Mouse (Mus musculus): Measurements from ENCODE around the gene Car1. TPM values are rescaled to one million over a fixed set of nuclear protein-coding genes. Genes with fewer than 3 reads are reported as not detected.
"Not testable (repeated sequence)": the region's sequence is repeated elsewhere in the genome, so short reads cannot be mapped to it uniquely, and the experiment has no call there.

Gene Car1
- polyA plus RNA-seq, 1 experiment from 2014 or later, result not detected

- Histone ChIP-seq H3K9me3 (no peaks in the 10 kb centered on the region), H3K27ac (no peak overlapping the region), H3K4me2 (no peak overlapping the region), H3K36me3 (no peaks in the 10 kb centered on the region), H3K4me1 (replicated peaks) (no peaks in the 10 kb centered on the region), H3K27me3 (no peaks in the 10 kb centered on the region), H3K9ac (no peak overlapping the region), H3K4me3 (no peak overlapping the region)
- ATAC-seq (ENCODE audit: low FRiP score), result no peak
Measured at GRCm38 (mm10) chr3:14806702-14807101, 1.5 kb downstream of the Car1 start.

- Histone ChIP-seq H3K4me1 (replicated peaks) (no peaks in the 10 kb centered on the region), H3K4me3 (no peak overlapping the region), H3K27ac (no peak overlapping the region), H3K9me3 (no peaks in the 10 kb centered on the region), H3K27me3 (no peaks in the 10 kb centered on the region), H3K9ac (no peak overlapping the region), H3K36me3 (no peaks in the 10 kb centered on the region), H3K4me2 (no peak overlapping the region)
- ATAC-seq (ENCODE audit: low FRiP score), result no peak
- WGBS, result 93% methylated on average over 3 of the region's 3 CpGs
Measured at GRCm38 (mm10) chr3:14805962-14806361, 2.2 kb downstream of the Car1 start.

GRCm38 (mm10) chr3:14804906-14805305, 3.3 kb downstream of the Car1 start:
- H3K9me3 ChIP-seq, result no peaks in the 10 kb centered on the region
- WGBS, result 89% methylated on average over 6 of the region's 6 CpGs
- no peaks in the 10 kb centered on the region for H3K27me3 ChIP-seq
- no peak overlapping the region for H3K9ac ChIP-seq
- H3K4me3 ChIP-seq, result no peak overlapping the region
- H3K27ac ChIP-seq, result no peak overlapping the region
- no peak for ATAC-seq (ENCODE audit: low FRiP score)
- H3K4me1 ChIP-seq (replicated peaks), result no peaks in the 10 kb centered on the region
- H3K4me2 ChIP-seq, result no peak overlapping the region
- no peaks in the 10 kb centered on the region for H3K36me3 ChIP-seq

- Histone ChIP-seq H3K36me3 (no peaks in the 10 kb centered on the region), H3K4me2 (no peak overlapping the region), H3K27me3 (no peaks in the 10 kb centered on the region), H3K4me3 (no peak overlapping the region), H3K9ac (no peak overlapping the region), H3K9me3 (no peaks in the 10 kb centered on the region), H3K27ac (no peak overlapping the region), H3K4me1 (replicated peaks) (no peaks in the 10 kb centered on the region)
- ATAC-seq (ENCODE audit: low FRiP score), result no peak
- WGBS, result 92% methylated on average over 3 of the region's 3 CpGs
Measured at GRCm38 (mm10) chr3:14797069-14797468, 11.1 kb downstream of the Car1 start.

GRCm38 (mm10) chr3:14795292-14796020, 12.7 kb downstream of the Car1 start:
- Histone ChIP-seq H3K27ac (no peak overlapping the region), H3K27me3 (no peaks in the 10 kb centered on the region), H3K4me2 (no peak overlapping the region), H3K9me3 (no peaks in the 10 kb centered on the region), H3K9ac (no peak overlapping the region), H3K36me3 (no peaks in the 10 kb centered on the region), H3K4me1 (replicated peaks) (no peaks in the 10 kb centered on the region), H3K4me3 (no peak overlapping the region)
- 79% methylated on average over 4 of the region's 4 CpGs for WGBS
- ATAC-seq (ENCODE audit: low FRiP score), result no peak

- no peak overlapping the region for H3K4me3 ChIP-seq
- ATAC-seq (ENCODE audit: low FRiP score), result no peak
- H3K4me1 ChIP-seq (replicated peaks), result no peaks in the 10 kb centered on the region
- no peaks in the 10 kb centered on the region for H3K36me3 ChIP-seq
- H3K27me3 ChIP-seq, result no peaks in the 10 kb centered on the region
- no peak overlapping the region for H3K27ac ChIP-seq
- no peak overlapping the region for H3K9ac ChIP-seq
- no peak overlapping the region for H3K4me2 ChIP-seq
- H3K9me3 ChIP-seq, result no peaks in the 10 kb centered on the region
Measured at GRCm38 (mm10) chr3:14792032-14792431, 16.1 kb downstream of the Car1 start.

- H3K4me3 ChIP-seq, result no peak overlapping the region
- H3K27me3 ChIP-seq, result no peaks in the 10 kb centered on the region
- H3K4me1 ChIP-seq (replicated peaks), result no peaks in the 10 kb centered on the region
- H3K36me3 ChIP-seq, result no peaks in the 10 kb centered on the region
- 76% methylated on average over 1 of the region's 1 CpGs for WGBS
- H3K27ac ChIP-seq, result no peak overlapping the region
- ATAC-seq (ENCODE audit: low FRiP score), result no peak
- H3K4me2 ChIP-seq, result no peak overlapping the region
- H3K9ac ChIP-seq, result no peak overlapping the region
- no peaks in the 10 kb centered on the region for H3K9me3 ChIP-seq
Measured at GRCm38 (mm10) chr3:14787607-14788006, 20.6 kb downstream of the Car1 start.

GRCm38 (mm10) chr3:14787136-14787535, 21.0 kb downstream of the Car1 start:
- no peak for ATAC-seq (ENCODE audit: low FRiP score)
- H3K4me2 ChIP-seq, result no peak overlapping the region

GRCm38 (mm10) chr3:14786551-14787079, 21.6 kb downstream of the Car1 start:
- H3K4me2 ChIP-seq, result no peak overlapping the region
- H3K4me3 ChIP-seq, result no peak overlapping the region
- no peaks in the 10 kb centered on the region for H3K9me3 ChIP-seq
- no peaks in the 10 kb centered on the region for H3K4me1 ChIP-seq (replicated peaks)
- ATAC-seq (ENCODE audit: low FRiP score), result no peak
- no peaks in the 10 kb centered on the region for H3K36me3 ChIP-seq
- no peak overlapping the region for H3K9ac ChIP-seq
- WGBS, result 60% methylated on average over 2 of the region's 2 CpGs
- no peaks in the 10 kb centered on the region for H3K27me3 ChIP-seq
- H3K27ac ChIP-seq, result no peak overlapping the region

More at GRCm38 (mm10) chr3:14787136-14787535, 21.0 kb downstream of the Car1 start:
- Histone ChIP-seq H3K9me3 (no peaks in the 10 kb centered on the region), H3K36me3 (no peaks in the 10 kb centered on the region), H3K4me3 (no peak overlapping the region), H3K27ac (no peak overlapping the region), H3K9ac (no peak overlapping the region), H3K27me3 (no peaks in the 10 kb centered on the region), H3K4me1 (replicated peaks) (no peaks in the 10 kb centered on the region)
- 56% methylated on average over 1 of the region's 1 CpGs for WGBS

GRCm38 (mm10) chr3:14785353-14785752, 22.8 kb downstream of the Car1 start:
- no peak overlapping the region for H3K4me2 ChIP-seq
- H3K4me1 ChIP-seq (replicated peaks), result no peaks in the 10 kb centered on the region
- no peak for ATAC-seq (ENCODE audit: low FRiP score)
- H3K9me3 ChIP-seq, result no peaks in the 10 kb centered on the region
- no peaks in the 10 kb centered on the region for H3K36me3 ChIP-seq
- H3K27ac ChIP-seq, result no peak overlapping the region
- no peak overlapping the region for H3K9ac ChIP-seq
- H3K27me3 ChIP-seq, result no peaks in the 10 kb centered on the region
- H3K4me3 ChIP-seq, result no peak overlapping the region
- WGBS, result 91% methylated on average over 2 of the region's 2 CpGs

- H3K4me3 ChIP-seq; H3K36me3 ChIP-seq; H3K27ac ChIP-seq; H3K27me3 ChIP-seq; H3K9ac ChIP-seq; ATAC-seq (ENCODE audit: low FRiP score); H3K9me3 ChIP-seq; H3K4me2 ChIP-seq; H3K4me1 ChIP-seq (replicated peaks): not testable (repeated sequence)
- 95% methylated on average over 5 of the region's 5 CpGs for WGBS
Measured at GRCm38 (mm10) chr3:14783198-14783597, 25.0 kb downstream of the Car1 start.

GRCm38 (mm10) chr3:14782365-14782764, 25.8 kb downstream of the Car1 start:
- H3K4me2 ChIP-seq; H3K4me3 ChIP-seq; ATAC-seq (ENCODE audit: low FRiP score); H3K9ac ChIP-seq; H3K4me1 ChIP-seq (replicated peaks); H3K9me3 ChIP-seq; H3K27me3 ChIP-seq; H3K27ac ChIP-seq; H3K36me3 ChIP-seq: not testable (repeated sequence)
- 81% methylated on average over 3 of the region's 3 CpGs for WGBS

GRCm38 (mm10) chr3:14780212-14780611, 28.0 kb downstream of the Car1 start:
- Histone ChIP-seq H3K9ac (no peak overlapping the region), H3K4me2 (no peak overlapping the region), H3K4me3 (no peak overlapping the region), H3K27ac (no peak overlapping the region), H3K36me3 (no peaks in the 10 kb centered on the region), H3K4me1 (replicated peaks) (no peaks in the 10 kb centered on the region), H3K9me3 (no peaks in the 10 kb centered on the region), H3K27me3 (no peaks in the 10 kb centered on the region)
- no peak for ATAC-seq (ENCODE audit: low FRiP score)
- WGBS, result 91% methylated on average over 2 of the region's 2 CpGs
